Mouse (Mus musculus) gastrocnemius, adult 2 months (tissue): ENCODE measurements around the gene Pdgfra. TPM values are rescaled to one million over a fixed set of nuclear protein-coding genes. Genes with fewer than 3 reads are reported as not detected.
A peak's percentile ranks its signal among the peaks of the same experiment; 100 is the strongest.

Experiments
- DNase-seq: peaks from one replicate; pipeline ENCODE4 v3.0.0; 2022
- H3K27ac ChIP-seq: fragments of 200-600 bp; 2 replicates; pipeline ENCODE4 v1.8.1; 2022; ENCODE audit warnings: mild to moderate bottlenecking
- H3K4me3 ChIP-seq: fragments of 200-600 bp; 2 replicates; pipeline ENCODE4 v1.8.1; 2022; ENCODE audit warnings: mild to moderate bottlenecking, moderate library complexity
- CTCF ChIP-seq: fragments of 200-600 bp; IDR thresholded peaks from 2 replicates; pipeline ENCODE4 v1.8.1; 2022; ENCODE audit warnings: antibody characterized with exemption, mild to moderate bottlenecking, moderate library complexity
- intact Hi-C: fragments of 180-260 bp; cut with DNase I; formaldehyde crosslinking; loops from one replicate; pipeline ENCODE4 v1.15.1; 2025
- long read RNA-seq, 2 experiments: library from polyadenylated mRNA; stranded (forward); transcript quantifications; one replicate each; pipeline ENCODE4 v2.0.0; 2021
- total RNA-seq, 2 experiments: library from RNA; stranded (reverse); gene quantifications; 2 replicates each; pipeline ENCODE4 v1.2.3; 2021

The Pdgfra gene
- total RNA-seq = 10 to 100 TPM; 16.6 to 21.7 TPM
- long read RNA-seq, experiment 1, full-length matches to known transcripts = 9 of 16 reads
- long read RNA-seq, experiment 1, partial matches to known transcripts = 7 of 16 reads
- long read RNA-seq, experiment 1, other reads (novel, unspliced or antisense) = 0 of 16 reads
- long read RNA-seq, experiment 2, full-length matches to known transcripts = 5 of 9 reads
- long read RNA-seq, experiment 2, partial matches to known transcripts = 4 of 9 reads
- long read RNA-seq, experiment 2, other reads (novel, unspliced or antisense) = 0 of 9 reads

DNA sequence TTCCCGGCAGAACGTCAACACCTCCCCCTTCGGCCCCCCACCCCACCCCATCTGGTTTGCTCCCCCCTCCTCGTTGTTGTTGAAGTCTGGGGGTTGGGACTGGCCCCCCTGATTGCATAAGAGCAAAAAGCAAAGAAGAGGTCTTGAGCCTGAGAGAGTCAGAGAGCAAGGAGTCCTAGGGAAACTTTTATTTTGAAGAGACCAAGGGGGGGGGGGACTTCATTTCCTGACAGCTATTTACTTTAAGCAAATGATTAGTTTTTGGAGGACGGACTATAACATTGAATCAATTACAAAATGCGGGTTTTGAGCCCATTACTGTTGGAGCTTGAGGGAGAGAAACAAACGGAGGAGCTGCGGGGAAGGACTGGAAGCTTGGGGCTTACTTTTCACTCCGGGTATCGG, at the start of gene Pdgfra:
Gene Pdgfra, plus strand, starts transcription at position 272 of the 405 bp plus-strand sequence.
- no peak for TF ChIP-seq CTCF
- H3K27ac ChIP-seq = peak within 1 kb of the TSS; percentile 81
- no peak for DNase-seq
- peak within 1 kb of the TSS; percentile 77 for H3K4me3 ChIP-seq
- intact Hi-C loops = no loop called here

DNA sequence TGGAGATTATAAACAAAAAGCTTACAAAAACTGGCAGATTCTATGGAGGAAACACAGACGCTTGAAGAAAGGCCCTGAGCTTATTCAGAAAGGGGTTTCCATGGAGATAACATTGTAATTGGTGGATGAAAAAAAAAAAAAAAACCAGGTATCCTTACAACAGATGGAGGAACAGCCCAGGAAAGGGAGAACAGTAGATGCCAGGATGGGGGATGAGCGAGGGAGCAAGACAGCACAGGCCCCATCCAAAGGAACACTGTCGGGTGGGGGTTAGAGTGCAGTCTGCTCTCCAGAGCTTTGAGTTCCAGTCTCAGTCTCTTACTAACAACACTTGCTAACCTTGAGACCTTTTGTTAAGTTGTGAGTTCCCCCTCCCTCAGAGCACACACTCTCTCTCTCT, 45.6 kb upstream of the Pdgfra start:
- no peak overlapping the region for H3K4me3 ChIP-seq
- DNase-seq = no peak
- H3K27ac ChIP-seq = no peak overlapping the region
- intact Hi-C loops = no loop called here
- no peak for TF ChIP-seq CTCF

DNA sequence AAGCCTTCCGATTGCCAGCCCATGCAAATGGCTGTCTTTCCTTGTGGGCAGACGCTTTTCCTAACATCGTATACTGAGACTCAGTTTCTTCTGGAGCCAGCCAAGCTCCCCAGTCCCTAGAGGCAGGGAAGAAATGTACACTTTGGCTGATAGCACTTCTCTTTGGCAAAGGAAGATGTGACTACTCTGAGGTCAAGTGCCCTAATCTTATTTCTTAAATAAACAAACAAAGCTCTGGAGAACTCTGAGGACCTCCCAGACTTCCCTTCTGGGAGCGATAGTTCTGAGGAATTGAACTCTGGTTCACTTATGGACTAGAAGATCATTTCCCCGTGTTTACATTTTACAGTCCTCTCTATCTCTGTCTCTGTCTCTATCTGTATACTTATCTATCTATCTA, 42.7 kb upstream of the Pdgfra start:
- Histone ChIP-seq H3K4me3 (no peak overlapping the region), H3K27ac (no peak overlapping the region)
- intact Hi-C loops = no loop called here
- TF ChIP-seq CTCF = no peak
- no peak for DNase-seq

DNA sequence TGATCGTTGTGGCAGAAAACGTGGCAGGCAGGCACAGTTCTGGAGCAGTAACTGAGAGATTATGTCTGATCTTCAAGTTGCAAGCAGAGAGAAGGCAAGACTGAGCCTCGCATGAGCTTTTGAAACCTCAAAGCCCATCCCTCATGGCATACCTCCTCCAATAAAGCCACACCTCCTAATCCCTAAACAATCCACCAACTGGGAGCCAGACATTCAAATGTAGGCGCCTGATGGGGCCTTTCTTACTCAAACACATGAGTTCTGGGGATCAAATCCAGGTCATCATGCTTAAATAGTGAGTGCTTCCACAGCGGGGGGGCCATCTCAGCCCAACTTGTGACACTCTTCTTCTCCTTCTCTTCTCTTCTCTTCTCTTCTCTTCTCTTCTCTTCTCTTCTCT, 40.3 kb upstream of the Pdgfra start:
- H3K4me3 ChIP-seq = no peak overlapping the region
- H3K27ac ChIP-seq = no peak overlapping the region
- intact Hi-C loops = no loop called here
- DNase-seq = no peak
- TF ChIP-seq CTCF = no peak

DNA sequence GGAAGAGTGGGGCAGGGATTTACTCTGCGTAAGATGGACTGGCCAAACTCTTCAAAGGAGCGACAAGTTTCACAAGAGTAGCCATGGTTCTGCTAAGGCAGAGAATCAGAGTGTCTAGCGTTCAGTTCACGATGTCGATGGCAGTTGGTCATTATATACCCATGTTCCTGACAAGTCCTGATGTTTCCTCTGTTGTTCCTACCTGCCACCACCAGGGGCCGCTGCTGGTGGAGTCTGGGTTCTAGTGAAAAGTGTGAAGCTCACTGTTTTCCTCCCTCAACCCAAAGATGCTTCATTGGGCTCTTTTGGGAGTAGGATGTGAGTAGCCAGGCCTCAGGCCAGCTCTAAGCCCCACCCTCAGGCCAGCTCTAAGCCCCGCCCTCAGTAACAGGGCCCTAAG, 33.3 kb upstream of the Pdgfra start:
- TF ChIP-seq CTCF = peak; percentile 32; the same call in 1 of the 2 replicates

DNA sequence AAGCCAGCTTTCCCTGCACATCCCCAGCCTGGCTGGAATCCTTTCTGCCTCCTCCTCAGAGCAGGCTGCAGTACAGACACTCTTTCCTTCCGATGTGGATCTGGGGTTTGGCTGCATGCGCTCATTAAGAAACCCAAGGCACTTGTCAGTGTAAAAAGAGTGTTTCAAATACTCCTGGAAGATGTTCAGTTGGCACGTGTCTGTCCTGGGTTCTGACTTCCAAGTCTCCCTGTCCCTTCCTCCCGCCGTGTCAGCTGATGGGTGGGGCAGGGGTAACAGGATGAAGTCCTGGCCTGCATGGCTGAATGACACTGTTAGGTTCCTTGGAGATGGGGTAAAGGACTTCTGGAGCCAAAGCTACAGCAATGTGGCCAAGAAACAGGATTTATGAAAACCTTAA, 30.4 kb upstream of the Pdgfra start:
- DNase-seq = peak; percentile 72
- Histone ChIP-seq H3K4me3 (no peak overlapping the region), H3K27ac (no peak overlapping the region)
- intact Hi-C loops = no loop called here
- TF ChIP-seq CTCF = no peak

More for the DNA sequence above, 33.3 kb upstream of the Pdgfra start:
- intact Hi-C loops = no loop called here
- DNase-seq = no peak
- Histone ChIP-seq H3K27ac (no peak overlapping the region), H3K4me3 (no peak overlapping the region)

DNA sequence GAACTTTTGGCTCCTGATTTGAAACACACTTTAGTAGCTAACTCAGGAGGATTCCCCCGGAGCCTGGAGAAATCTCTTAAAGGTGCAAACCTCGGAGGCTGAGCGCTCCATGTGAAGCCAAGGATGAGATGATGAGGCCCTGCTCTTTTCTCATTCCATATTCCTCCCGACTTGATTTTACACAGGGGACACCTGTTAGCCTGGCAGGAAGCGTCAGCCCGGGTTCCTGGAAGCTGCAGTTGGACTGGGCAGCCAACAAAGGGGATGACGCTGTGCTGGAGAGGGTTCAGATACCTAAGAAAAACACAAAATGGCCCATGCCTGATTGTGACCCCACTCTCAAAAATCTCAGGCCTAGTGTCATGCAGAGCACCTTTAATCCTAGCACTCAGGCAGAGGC, 17.4 kb upstream of the Pdgfra start:
- Histone ChIP-seq H3K4me3 (no peak overlapping the region), H3K27ac (no peak overlapping the region)
- no peak for DNase-seq
- intact Hi-C loops = no loop called here
- TF ChIP-seq CTCF = no peak

DNA sequence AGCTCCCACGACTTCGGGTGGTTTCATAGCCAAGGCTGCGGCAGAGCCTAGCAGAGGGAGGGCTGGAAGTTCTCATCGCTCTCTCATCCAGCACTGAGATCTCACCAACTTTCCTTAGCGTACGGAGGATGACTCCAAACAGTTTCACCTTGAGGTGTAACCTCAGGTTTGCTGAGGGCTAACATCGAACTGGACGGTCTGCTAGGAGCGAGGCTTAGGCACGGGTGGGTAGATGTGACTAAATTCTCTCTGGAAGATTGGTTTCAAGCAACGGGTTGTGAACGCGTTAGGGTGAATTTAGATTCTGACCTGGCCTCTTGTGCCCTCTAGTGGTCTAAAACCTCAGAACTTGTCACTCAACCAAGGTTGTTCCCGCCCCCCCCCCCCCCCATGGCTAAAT, 9.0 kb upstream of the Pdgfra start:
- intact Hi-C loops = loop anchor here (1.0 to 5.0 kb wide), 3 partner anchors 182 to 711 kb away; no protein-coding TSS in a partner anchor
- DNase-seq = peak; percentile 61
- peak overlapping the region; percentile 63 for H3K27ac ChIP-seq
- H3K4me3 ChIP-seq = peak overlapping the region; percentile 47
- TF ChIP-seq CTCF = peak; percentile 75

DNA sequence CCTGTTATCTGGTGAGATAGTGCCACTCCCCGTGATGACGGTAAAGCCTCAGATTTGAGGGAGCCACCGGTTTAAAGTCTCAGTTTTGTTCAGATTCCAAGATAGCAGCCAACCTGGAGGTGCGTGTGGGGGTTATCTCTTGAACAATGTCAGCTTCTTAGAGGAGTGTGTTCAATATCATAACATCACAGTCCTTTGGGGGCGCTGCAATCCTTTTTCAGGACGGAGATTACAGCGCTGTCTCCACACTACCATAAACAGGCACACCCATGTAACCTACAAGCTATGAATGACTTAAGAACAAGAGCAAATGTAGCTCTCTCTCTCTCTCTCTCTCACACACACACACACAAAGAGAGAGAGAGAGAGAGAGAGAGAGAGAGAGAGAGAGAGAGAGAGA, 8.3 kb upstream of the Pdgfra start:
- no peak overlapping the region for H3K27ac ChIP-seq
- DNase-seq = no peak
- intact Hi-C loops = loop anchor here (1.0 to 5.0 kb wide), 3 partner anchors 182 to 711 kb away; no protein-coding TSS in a partner anchor
- no peak for TF ChIP-seq CTCF
- no peak overlapping the region for H3K4me3 ChIP-seq

DNA sequence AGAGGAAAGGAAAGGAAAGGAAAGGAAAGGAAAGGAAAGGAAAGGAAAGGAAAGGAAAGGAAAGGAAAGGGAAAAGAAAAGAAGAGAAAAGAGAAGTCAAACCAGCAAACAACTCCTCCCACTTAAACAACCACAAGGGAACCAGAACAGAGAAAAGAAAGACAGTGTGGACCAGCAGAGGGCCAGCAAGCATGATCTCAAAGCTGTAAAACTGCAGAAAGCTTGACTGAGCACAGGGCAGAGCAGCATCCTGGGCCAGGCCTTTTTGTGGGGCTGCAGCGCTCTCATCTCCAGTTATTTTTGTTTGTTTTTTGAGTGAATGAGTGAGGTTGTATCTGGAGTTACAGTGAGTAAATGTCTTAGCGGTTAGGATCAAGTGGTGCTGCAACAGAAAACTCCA, 6.8 kb upstream of the Pdgfra start:
- Histone ChIP-seq H3K27ac (no peak overlapping the region), H3K4me3 (no peak overlapping the region)
- DNase-seq = no peak
- intact Hi-C loops = no loop called here
- peak; percentile 17; the same call in 1 of the 2 replicates for TF ChIP-seq CTCF

DNA sequence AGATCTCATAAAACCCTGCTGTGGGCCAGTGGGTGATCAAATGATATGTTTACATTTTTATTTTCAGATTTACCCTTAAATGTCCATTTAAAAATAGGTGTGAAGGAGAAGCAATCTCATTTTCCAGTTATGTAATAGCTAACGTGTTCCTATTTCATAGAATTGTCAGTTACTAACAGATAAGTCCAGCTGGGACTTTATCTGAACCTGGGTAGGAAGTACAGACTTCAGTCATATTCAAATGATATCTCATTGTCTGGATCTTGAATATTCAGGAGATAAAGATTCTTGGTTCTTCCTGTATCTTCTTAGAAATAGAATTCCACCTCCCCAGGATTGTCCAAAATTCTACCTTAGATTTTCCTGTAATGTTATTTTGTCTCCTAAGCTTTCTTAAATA, 5.6 kb upstream of the Pdgfra start:
- intact Hi-C loops = no loop called here
- no peak for DNase-seq
- H3K27ac ChIP-seq = no peak overlapping the region
- H3K4me3 ChIP-seq = no peak overlapping the region
- TF ChIP-seq CTCF = no peak

DNA sequence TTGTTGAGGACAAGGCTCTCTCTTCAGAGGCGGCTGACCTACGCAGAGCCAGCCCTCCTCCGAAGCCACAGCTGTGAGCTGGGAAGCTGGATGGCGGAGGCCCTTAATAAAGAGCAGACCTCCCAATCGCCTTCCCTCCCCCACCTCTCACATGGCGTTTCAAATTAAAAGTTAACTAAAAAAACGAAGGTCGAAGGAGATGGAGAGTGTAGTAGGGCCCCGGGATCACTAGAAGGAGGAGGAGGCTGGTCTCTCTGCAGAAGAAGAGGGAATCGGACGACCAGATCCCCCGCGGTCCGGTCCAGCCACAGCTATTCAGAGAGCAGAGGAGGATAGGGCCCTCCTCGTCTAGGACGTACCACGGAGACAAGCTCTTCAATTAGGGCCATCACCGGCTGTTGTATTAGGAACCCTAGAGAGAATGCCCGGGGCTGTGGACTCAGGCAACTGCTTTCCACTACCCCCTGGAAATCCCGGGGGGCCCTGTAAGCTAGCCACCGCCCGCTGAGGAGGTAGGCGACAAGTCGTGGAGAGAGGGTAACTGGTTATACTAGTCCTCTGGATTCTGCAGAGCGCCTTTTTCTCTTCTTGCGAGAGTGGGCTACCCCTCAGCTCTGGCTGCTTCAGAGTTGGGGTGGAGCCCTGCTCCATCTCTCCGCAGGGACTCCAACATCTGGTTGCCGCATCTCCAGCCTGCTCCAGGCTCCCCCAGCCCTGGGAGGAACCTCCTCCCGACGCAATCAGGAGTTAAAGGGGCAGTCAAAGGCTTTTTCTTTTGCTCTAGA, 3.6 kb upstream of the Pdgfra start:
- TF ChIP-seq CTCF = no peak
- H3K27ac ChIP-seq = peak overlapping the region; percentile 84
- H3K4me3 ChIP-seq = peak overlapping the region; percentile 61
- intact Hi-C loops = no loop called here
- DNase-seq = peak; percentile 77

DNA sequence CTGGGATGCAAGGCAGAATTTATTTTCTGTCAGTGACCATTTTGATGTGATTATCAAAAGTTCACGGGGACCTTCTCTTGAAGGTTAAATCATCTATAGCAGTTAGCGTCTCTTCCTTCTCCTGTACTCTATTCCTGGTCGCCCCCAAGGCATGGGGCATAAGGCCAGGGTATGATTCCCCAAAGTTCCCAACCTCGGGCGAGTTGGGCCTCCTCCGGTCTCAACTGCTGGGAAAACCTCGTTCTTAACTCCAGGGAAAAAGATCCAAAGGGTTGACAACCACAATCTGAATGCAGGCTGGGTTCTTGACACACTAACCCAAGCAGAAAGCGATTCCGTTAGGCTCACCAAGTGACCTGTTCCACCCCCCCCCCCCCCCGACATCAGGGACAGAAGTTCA, 2.7 kb upstream of the Pdgfra start:
- DNase-seq = no peak
- Histone ChIP-seq H3K27ac (peak overlapping the region; percentile 73), H3K4me3 (peak overlapping the region; percentile 61)
- no peak for TF ChIP-seq CTCF
- intact Hi-C loops = no loop called here
